Mouse (Mus musculus) spleen, adult 2 months (tissue): ENCODE data around the gene Enoph1.

Source experiments
- CTCF ChIP-seq: fragments of 200-500 bp; IDR thresholded peaks from 2 replicates; pipeline ENCODE4 v1.5.1; 2011; ENCODE audit warnings: mild to moderate bottlenecking, inconsistent platforms; ENCODE audit not compliant: insufficient read depth, insufficient read length, insufficient replicate concordance; ENCODE audit errors: extremely low read depth
- POLR2A ChIP-seq: fragments of 200-500 bp; IDR thresholded peaks from 2 replicates; pipeline ENCODE4 v1.6.1; 2011; ENCODE audit warnings: low read depth, low read length, inconsistent platforms

- TF ChIP-seq CTCF, result no peak
- TF ChIP-seq POLR2A, result no peak
Observed at GRCm38 (mm10) chr5:100012599-100012998, 27.2 kb upstream of the Enoph1 start.
